Mouse (Mus musculus): ENCODE data around the gene Cda. TPM values are rescaled to one million over a fixed set of nuclear protein-coding genes. Genes with fewer than 3 reads are reported as not detected.
A peak's percentile ranks its signal among the peaks of the same experiment; 100 is the strongest.

Gene Cda
- total RNA-seq, 2 experiments from 2014 or later, result 3.8 to 4.0 TPM

DNA sequence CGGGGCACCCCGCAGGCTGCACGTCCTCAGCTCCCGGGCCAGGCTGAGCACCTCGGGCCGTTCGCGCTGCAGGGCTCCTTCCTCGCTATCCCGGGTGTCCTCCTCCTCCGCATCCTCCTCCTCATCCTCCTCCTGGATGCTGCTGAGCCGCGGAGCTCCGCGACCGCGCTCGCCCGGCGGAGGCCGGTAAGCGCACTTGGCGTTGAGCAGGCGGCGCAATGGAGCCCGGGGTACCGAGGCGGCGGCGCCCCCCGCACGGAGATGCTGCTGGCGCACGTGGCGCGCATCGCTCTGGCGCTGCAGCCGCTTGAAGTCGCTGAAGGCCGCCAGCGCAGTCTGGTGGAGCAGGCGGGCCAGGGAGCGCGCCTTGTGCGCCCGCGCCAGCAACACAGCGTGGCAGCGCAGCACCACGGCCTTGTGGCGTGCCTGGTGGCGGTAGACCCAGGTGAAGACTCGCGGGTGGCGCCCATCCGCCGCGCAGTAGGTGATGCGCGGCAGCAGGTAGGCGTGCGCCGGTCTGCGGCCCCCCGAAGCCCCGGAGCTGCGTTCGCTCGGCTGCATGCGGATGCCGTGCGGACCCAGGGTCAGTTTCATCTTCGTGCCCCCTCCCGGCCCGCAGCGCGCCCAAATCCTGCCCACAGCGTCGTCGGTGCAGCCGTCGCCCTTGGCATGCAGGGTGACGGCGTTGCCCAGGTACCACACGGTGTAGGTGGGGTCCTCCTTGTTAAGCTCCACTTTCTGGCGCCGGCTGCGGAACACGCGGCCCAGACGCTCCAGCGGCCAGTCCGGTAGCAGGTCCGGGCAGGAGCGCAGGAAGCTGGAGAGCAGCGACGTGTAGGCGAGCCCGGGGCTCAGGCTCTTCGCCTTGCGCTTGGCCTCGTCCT is 27.5 kb upstream of the Cda start:
- peak overlapping the region; percentile 52 for H3K4me3 ChIP-seq
- intact Hi-C loops (cut with DNase I), result no loop called here
- DNase-seq (ENCODE audit: extremely low spot score in 1 of 2, low spot score in 2 of 2), result peak; percentile 63 to 75
- H3K27ac ChIP-seq, result peak overlapping the region; percentile 94
- no peak for TF ChIP-seq CTCF (IDR thresholded peaks at IDR 0.05)

DNA sequence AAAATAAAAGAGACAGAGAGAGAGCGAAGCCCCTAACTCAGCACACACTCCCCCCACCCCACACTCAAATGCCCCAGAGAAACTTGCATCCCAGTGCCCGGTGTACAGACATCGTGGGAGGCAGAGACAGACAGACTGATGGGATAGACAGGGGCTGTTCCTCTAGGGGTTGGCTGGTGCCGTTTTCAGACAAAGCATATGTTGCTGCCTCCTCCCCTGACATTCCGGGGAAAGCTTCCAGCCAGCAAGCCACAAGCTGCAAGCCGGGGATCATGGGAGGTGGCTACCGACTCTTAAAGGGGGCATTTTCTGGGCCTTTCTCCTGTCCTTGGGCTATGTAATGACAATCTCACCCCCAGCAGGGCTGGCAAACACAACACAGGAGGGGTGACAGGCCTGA is 25.9 kb upstream of the Cda start:
- intact Hi-C loops (cut with DNase I), result loop anchor here (5.0 kb wide), 1 partner anchor 34 kb away; no protein-coding TSS in a partner anchor
- Histone ChIP-seq H3K4me3 (peak overlapping the region; percentile 52), H3K27ac (peak overlapping the region; percentile 94)
- no peak for TF ChIP-seq CTCF (IDR thresholded peaks at IDR 0.05)
- peak in 1 of 2 experiments; percentile 25 for DNase-seq (ENCODE audit: extremely low spot score in 1 of 2, low spot score in 2 of 2)

DNA sequence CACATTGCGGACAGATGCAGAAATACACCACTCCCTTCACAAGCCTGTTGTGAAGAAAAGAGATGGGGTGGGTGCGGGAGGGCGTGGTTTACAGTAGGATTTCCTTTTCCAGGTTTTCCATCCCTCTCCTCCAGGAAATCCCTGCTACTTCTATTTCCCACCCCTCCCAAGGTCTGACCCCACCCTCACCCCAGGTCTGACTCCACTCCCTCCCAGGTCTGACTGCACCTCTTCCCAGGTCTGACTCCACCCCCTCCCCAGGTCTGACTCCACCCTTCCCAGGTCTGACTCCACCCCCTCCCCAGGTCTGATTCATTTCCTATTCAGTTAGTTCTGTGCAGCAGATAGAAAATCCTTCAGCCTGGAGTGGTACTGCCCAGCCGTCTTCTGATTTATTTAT is 16.0 kb upstream of the Cda start:
- intact Hi-C loops (cut with DNase I), result no loop called here
- DNase-seq (ENCODE audit: extremely low spot score in 1 of 2, low spot score in 2 of 2), result no peak
- no peak overlapping the region for H3K4me3 ChIP-seq
- no peak overlapping the region for H3K27ac ChIP-seq
- TF ChIP-seq CTCF (IDR thresholded peaks at IDR 0.05), result no peak

DNA sequence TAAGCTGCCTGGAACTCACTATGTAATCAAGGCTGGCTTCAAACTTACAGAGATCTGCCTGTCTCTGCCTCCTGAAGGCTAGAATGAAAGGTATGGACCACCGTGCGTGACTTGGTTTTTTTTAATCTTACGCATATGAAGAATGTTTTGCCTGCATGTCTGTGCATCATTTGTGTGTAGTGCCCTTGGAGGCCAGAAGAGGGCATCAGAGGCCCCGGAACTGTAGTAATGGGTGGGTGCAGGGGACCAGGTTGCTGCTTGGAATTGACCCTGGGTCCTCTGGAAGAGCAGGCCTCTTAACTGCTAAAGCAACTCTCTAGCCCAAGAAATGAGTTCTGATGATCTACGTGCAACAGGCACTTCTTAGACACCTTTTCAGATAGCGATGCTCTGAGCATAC is 14.7 kb upstream of the Cda start:
- H3K27ac ChIP-seq, result no peak overlapping the region
- intact Hi-C loops (cut with DNase I), result no loop called here
- TF ChIP-seq CTCF (IDR thresholded peaks at IDR 0.05), result peak; percentile 45
- H3K4me3 ChIP-seq, result no peak overlapping the region
- no peak for DNase-seq (ENCODE audit: extremely low spot score in 1 of 2, low spot score in 2 of 2)

DNA sequence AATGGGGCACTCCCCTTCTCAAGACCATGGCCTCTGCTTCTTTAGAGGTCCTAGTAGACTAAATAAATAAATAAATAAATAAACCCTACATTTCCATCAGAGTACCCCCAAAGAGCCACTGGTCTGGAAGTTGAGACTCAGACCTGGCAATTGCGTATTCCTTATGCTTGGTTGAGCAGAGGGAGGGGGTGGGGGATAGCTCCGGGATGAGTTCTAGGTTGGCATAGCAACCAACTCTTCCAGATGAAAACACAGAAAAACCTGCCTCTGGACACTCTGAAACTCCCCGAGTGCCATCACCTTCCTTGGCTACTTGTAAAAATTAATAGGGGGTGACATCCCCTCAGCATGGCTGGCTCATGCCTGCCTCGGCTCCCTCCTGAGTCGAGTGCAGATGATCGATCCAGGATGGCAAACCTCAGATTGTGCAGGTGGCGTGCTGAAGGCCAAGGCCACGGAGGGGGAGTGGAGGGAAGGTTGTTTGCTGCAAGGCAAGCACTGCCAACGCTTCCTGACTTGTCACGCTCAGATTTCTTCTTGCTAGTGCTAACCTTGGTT is 12.4 kb upstream of the Cda start:
- intact Hi-C loops (cut with DNase I), result loop anchor here (2.0 kb wide), 1 partner anchor 47 kb away; no protein-coding TSS in a partner anchor
- TF ChIP-seq CTCF (IDR thresholded peaks at IDR 0.05), result no peak
- no peak overlapping the region for H3K27ac ChIP-seq
- DNase-seq (ENCODE audit: extremely low spot score in 1 of 2, low spot score in 2 of 2), result no peak
- H3K4me3 ChIP-seq, result no peak overlapping the region

DNA sequence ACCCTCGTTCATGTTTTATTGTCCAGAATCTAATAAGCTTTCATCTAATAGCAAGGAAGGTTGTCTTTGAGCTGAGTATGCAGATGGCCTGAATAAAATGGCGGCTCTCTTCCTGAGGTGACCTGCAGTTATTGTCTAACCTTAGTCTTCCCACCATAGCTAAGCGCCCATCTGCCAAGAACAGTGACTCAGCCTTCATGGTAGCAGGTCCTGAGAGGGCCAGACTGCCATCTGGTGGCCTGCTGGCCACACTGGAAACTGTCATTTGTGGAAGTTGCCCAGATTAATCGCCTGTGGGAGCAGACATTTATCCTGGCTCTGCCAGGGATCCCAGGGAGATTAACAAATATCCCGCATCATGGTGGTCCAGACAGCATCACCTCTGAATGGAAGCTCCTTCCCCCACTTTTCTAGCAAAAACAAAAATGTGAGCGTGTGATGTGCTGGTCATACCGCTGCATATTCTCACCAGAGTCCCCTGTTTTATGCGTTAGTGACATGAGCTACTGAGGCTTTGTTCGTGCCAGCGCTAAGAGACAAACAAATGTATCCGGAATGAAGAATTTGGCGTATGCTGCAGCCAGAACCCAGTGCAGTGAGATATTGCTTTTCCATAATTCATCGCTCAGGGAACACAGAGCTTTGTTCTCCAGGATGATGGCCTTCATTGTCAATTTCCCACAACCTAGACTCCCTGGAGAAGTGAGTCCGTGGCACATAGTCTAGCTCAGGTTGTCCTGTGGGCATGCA is 11.5 kb upstream of the Cda start:
- intact Hi-C loops (cut with DNase I), result loop anchor here (1.0 to 2.0 kb wide), 2 partner anchors 50 to 60 kb away; no protein-coding TSS in a partner anchor
- Histone ChIP-seq H3K4me3 (no peak overlapping the region), H3K27ac (no peak overlapping the region)
- TF ChIP-seq CTCF (IDR thresholded peaks at IDR 0.05), result peak; percentile 78
- DNase-seq (ENCODE audit: extremely low spot score in 1 of 2, low spot score in 2 of 2), result peak; percentile 65

DNA sequence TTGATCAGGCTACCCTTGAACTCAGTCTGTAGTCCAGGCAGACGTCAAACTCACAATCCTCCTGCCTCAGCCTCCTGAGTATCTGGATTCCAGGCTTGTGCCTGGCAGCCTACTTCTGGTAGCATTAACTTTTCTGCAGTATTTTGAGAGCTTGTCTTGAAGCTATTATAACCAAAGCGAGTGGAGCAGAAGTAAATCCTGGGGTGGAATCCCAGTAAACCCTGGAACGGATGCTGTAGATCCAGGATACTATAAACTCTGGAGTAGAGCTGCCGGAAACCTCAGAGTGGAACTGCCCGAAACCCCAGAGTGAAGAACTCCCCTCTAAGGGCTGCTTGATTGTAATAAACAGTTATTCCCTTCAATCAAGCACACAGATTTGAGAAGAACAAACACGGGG is 9.7 kb upstream of the Cda start:
- DNase-seq (ENCODE audit: extremely low spot score in 1 of 2, low spot score in 2 of 2), result peak in 1 of 2 experiments; percentile 26
- no peak for TF ChIP-seq CTCF (IDR thresholded peaks at IDR 0.05)
- no peak overlapping the region for H3K4me3 ChIP-seq
- no peak overlapping the region for H3K27ac ChIP-seq
- intact Hi-C loops (cut with DNase I), result no loop called here

DNA sequence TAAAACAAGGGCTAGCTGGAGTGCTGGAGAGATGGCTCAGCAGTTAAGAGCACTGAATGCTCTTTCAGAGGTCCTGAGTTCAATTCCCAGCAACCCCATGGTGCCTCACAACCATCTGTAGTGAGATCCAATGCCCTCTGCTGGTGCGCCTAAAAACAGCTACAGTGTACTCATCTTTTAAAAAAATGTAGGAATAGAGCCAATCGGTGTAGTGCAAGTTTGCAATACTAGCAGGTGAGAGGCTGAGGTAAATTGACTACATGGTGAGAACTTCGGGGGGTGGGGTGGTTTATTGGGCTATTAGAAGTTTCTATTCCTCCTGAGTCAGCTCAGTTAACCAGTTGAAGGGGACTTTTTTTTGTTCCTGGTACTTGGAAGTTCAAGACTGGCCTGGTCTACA is 7.3 kb upstream of the Cda start:
- no peak overlapping the region for H3K27ac ChIP-seq
- no peak overlapping the region for H3K4me3 ChIP-seq
- intact Hi-C loops (cut with DNase I), result no loop called here
- TF ChIP-seq CTCF (IDR thresholded peaks at IDR 0.05), result no peak
- no peak for DNase-seq (ENCODE audit: extremely low spot score in 1 of 2, low spot score in 2 of 2)

DNA sequence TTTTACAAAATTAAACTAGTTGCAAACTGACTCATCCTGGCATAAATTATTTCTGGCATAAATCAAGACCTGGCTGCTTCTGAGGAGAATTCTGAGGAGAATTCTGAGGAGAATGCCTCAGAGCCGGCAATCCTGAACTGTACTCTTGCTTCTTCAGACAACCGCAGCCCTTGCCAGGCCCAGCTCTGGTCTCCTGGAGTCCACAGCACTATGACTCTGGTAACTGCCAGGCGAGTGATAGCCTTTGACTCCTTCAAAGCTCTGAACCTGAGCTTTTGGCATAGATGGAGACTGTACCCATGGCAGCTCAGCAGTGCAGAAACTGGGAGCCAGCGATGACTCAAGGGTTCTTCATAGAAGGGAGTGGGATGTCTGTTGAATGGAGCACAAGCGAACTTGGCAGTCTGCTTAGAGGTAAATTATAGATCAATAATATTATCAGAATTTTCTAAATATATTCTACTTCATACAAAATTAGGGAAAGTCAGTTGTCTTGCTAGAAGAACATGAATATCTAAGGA is 3.3 kb upstream of the Cda start:
- no peak for DNase-seq (ENCODE audit: extremely low spot score in 1 of 2, low spot score in 2 of 2)
- Histone ChIP-seq H3K27ac (no peak overlapping the region), H3K4me3 (no peak overlapping the region)
- intact Hi-C loops (cut with DNase I), result no loop called here
- no peak for TF ChIP-seq CTCF (IDR thresholded peaks at IDR 0.05)

DNA sequence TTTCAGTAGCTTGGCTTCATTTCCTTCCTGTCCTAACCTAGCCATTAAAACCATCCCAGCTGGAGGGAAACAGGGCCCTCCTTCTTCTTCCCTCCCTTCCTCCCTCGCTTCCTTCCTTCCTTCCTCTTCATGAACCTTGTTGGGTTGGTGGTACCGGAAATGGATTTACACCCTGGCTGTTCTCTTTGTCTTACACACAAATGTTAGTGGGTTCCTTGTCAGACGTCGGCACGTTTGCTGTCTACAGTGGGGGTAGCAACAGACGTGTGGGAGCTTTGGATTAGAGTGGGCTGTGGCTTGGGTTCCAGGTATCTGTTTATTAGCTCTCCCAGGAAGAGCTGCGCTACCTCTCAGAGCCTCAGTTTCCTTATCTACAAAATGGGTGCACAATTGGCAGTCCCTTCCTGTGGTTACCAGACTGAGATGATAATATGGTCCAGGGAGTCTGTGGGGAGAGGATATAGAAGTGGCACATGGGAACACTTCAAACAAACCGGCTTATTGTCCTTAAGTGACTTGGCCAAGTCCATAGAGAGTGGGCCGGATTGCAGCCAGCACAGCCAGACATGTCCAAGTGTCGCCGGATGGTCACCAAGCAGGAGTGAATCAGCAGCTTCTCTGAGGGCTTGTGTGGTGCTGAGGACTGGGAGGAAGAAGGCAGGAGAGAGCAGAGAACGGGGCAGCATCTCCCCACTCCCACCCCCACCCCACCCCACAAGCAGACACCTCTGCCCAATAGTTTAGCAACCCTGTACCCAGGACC is 887 bp upstream of the Cda start:
- no peak overlapping the region for H3K27ac ChIP-seq
- H3K4me3 ChIP-seq, result no peak overlapping the region
- intact Hi-C loops (cut with DNase I), result no loop called here
- no peak for TF ChIP-seq CTCF (IDR thresholded peaks at IDR 0.05)
- no peak for DNase-seq (ENCODE audit: extremely low spot score in 1 of 2, low spot score in 2 of 2)

DNA sequence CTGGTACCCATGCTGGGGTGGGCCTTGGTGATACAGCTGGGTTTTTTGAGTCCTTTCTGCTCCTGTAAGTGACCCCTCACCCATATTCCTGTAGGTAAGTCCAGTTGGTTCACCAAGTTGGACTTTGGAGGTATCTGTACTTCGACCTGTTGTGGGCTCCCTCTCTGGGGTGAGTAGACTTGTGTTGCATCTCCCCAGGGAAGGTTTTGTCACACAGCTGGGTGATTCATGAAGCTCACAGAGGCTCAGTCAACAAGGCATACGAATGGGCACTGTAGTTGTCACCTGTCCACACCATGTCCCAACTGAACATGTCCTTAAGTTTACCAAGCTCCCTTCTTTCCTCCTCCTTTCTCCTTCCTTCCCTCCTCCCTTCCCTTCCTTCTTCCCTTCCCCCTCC is 1.2 kb downstream of the Cda start:
- Histone ChIP-seq H3K27ac (no peak overlapping the region), H3K4me3 (no peak overlapping the region)
- DNase-seq (ENCODE audit: extremely low spot score in 1 of 2, low spot score in 2 of 2), result no peak
- intact Hi-C loops (cut with DNase I), result no loop called here
- TF ChIP-seq CTCF (IDR thresholded peaks at IDR 0.05), result no peak

Measured in left cerebral cortex, adult 2 months (tissue).